Comparison of ENCODE assay signal across 10 mouse cellular contexts in genomic region chr6:87281771-87282170, GRCm38 (mm10). TPM values are rescaled to one million over a fixed set of nuclear protein-coding genes. Genes with fewer than 3 reads are reported as not detected.
A peak's percentile ranks its signal among the peaks of the same experiment; 100 is the strongest.
DNase-seq lines count a peak whose midpoint lies in the region; ATAC-seq and TF ChIP-seq lines count a peak whose summit lies in the region.
"Had no signal": no experiment of that assay in that cellular context is flagged by ENCODE, and none has a peak within 500 bp of the region (broad histone marks: within the 10 kb centered on the region; RNA-seq: fewer than 3 reads in every experiment).

No protein-coding gene starts in this region.

- no peaks in the 10 kb centered on the region for H3K9me3 ChIP-seq in embryonic facial prominence, embryonic 12.5 days
- no peaks in the 10 kb centered on the region for H3K9me3 ChIP-seq in embryonic facial prominence, embryonic 10.5 days
- no peaks in the 10 kb centered on the region for H3K9me3 ChIP-seq in lung, postnatal 0 days (ENCODE audit: low read length)
- H3K9me3 ChIP-seq: G1E; hindbrain, embryonic 10.5 days had no signal

- no peak for DNase-seq in embryonic facial prominence, embryonic 10.5 days (ENCODE audit: low spot score)
- no peak for DNase-seq in kidney, adult 2 months
- no peak for DNase-seq in kidney, adult 8-10 months
- peak; percentile 54 for DNase-seq in lung, postnatal 0 days (ENCODE audit: low spot score)
- DNase-seq in lung, postnatal 36 days, result no peak
- DNase-seq in naive thymus-derived CD4-positive, alpha-beta T cell, adult 2 months (ENCODE audit: low read depth), result peak; percentile 6

- no peaks in the 10 kb centered on the region for H3K27me3 ChIP-seq in embryonic facial prominence, embryonic 12.5 days
- H3K27me3 ChIP-seq in embryonic facial prominence, embryonic 10.5 days (replicated peaks; ENCODE audit: low read depth, poor library complexity, severe bottlenecking), result no peaks in the 10 kb centered on the region
- no peaks in the 10 kb centered on the region for H3K27me3 ChIP-seq in kidney, adult 2 months (replicated peaks; ENCODE audit: control insufficient read depth, insufficient read depth, low read length)
- no peaks in the 10 kb centered on the region for H3K27me3 ChIP-seq in lung, postnatal 0 days (replicated peaks; ENCODE audit: insufficient read depth, low read length)

- TF ChIP-seq POLR2A in kidney, adult 2 months (IDR thresholded peaks at IDR 0.05; ENCODE audit: low read depth, low read length), result no peak

- no peak overlapping the region for H3K4me2 ChIP-seq in embryonic facial prominence, embryonic 12.5 days (replicated peaks)
- H3K4me2 ChIP-seq in lung, postnatal 0 days (replicated peaks; ENCODE audit: low read depth, low read length), result no peak overlapping the region

- peaks cover 19% of the 10 kb centered on the region for H3K4me1 ChIP-seq in embryonic facial prominence, embryonic 12.5 days
- H3K4me1 ChIP-seq in embryonic facial prominence, embryonic 10.5 days, result peaks cover 18% of the 10 kb centered on the region
- H3K4me1 ChIP-seq in kidney, adult 2 months (ENCODE audit: control insufficient read depth, insufficient read depth, low read length), result no peaks in the 10 kb centered on the region
- H3K4me1 ChIP-seq in lung, postnatal 0 days (ENCODE audit: insufficient read depth, low read depth, low read length), result peaks cover 22% of the 10 kb centered on the region; the same call in 1 of the 2 replicates

- no peak overlapping the region for H3K4me3 ChIP-seq in embryonic facial prominence, embryonic 12.5 days
- no peak overlapping the region for H3K4me3 ChIP-seq in embryonic facial prominence, embryonic 10.5 days
- no peak overlapping the region for H3K4me3 ChIP-seq in kidney, adult 2 months (ENCODE audit: insufficient read depth, low read depth, low read length)
- no peak overlapping the region for H3K4me3 ChIP-seq in lung, postnatal 0 days (ENCODE audit: low read depth, low read length)
- H3K4me3 ChIP-seq: hindbrain, embryonic 10.5 days had no signal

- TF ChIP-seq EP300 in lung, postnatal 0 days (IDR thresholded peaks at IDR 0.05), result no peak

- 85% methylated on average over 4 of the region's 4 CpGs for WGBS in embryonic facial prominence, embryonic 12.5 days
- WGBS in embryonic facial prominence, embryonic 10.5 days, result 90% methylated on average over 4 of the region's 4 CpGs
- 55% methylated on average over 4 of the region's 4 CpGs for WGBS in kidney, adult 2 months
- WGBS in lung, postnatal 0 days, result 67% methylated on average over 4 of the region's 4 CpGs

- TF ChIP-seq CTCF in kidney, adult 2 months (conservative IDR thresholded peaks at IDR 0.05; ENCODE audit: insufficient read depth, insufficient read length, low read depth, low read length), result peak; percentile 48; the same call in 1 of the 2 replicates
- peak; percentile 60 for TF ChIP-seq CTCF in lung, postnatal 0 days (IDR thresholded peaks at IDR 0.05)

- H3K27ac ChIP-seq in embryonic facial prominence, embryonic 12.5 days, result peak overlapping the region; percentile 69; the same call in 1 of the 2 replicates
- no peak overlapping the region for H3K27ac ChIP-seq in embryonic facial prominence, embryonic 10.5 days (replicated peaks)
- no peak overlapping the region for H3K27ac ChIP-seq in kidney, adult 2 months (ENCODE audit: insufficient read depth, low read depth, low read length)
- H3K27ac ChIP-seq in lung, postnatal 0 days (ENCODE audit: low read length), result peak overlapping the region; percentile 69
- H3K27ac ChIP-seq: hindbrain, embryonic 10.5 days had no signal

- peaks cover 33% of the 10 kb centered on the region for H3K36me3 ChIP-seq in embryonic facial prominence, embryonic 12.5 days
- peaks cover 52% of the 10 kb centered on the region for H3K36me3 ChIP-seq in embryonic facial prominence, embryonic 10.5 days (replicated peaks)
- no peaks in the 10 kb centered on the region for H3K36me3 ChIP-seq in kidney, adult 2 months (ENCODE audit: control insufficient read depth, insufficient read depth, low read length)
- H3K36me3 ChIP-seq in lung, postnatal 0 days (ENCODE audit: insufficient read depth, low read length), result no peaks in the 10 kb centered on the region
- H3K36me3 ChIP-seq: G1E had no signal

- no peak for ATAC-seq in embryonic facial prominence, embryonic 12.5 days (ENCODE audit: insufficient number of reproducible peaks, insufficient read depth, low FRiP score, low TSS enrichment)
- ATAC-seq in lung, postnatal 0 days, result 0 out of 2 replicates have a peak, but pooled peaks have one; percentile 11
- no peak for ATAC-seq in monocyte, adult 5-6 weeks (replicated peaks; ENCODE audit: insufficient number of reproducible peaks, low FRiP score, low TSS enrichment, poor library complexity, severe bottlenecking)

- H3K9ac ChIP-seq in embryonic facial prominence, embryonic 12.5 days, result no peak overlapping the region
- no peak overlapping the region for H3K9ac ChIP-seq in lung, postnatal 0 days (replicated peaks; ENCODE audit: low read depth)

RNA-seq across cellular contexts. Expression of gene Antxr1, which starts 53.9 kb away (rescaled TPM):
- polyA plus RNA-seq in embryonic facial prominence, embryonic 12.5 days (2016; fragmentation: Nextera tagmentation; extraction: Ambion mirVana), result 13.3 and 14.2 TPM in 2 replicates
- polyA plus RNA-seq in embryonic facial prominence, embryonic 10.5 days (2016; fragmentation: Nextera tagmentation; extraction: Ambion mirVana), result 4.8 and 6.2 TPM in 2 replicates
- 2.0 and 2.5 TPM in 2 replicates for polyA plus RNA-seq in kidney, adult 2 months (2012; rRNA removed)
- 11.7 and 13.9 TPM in 2 replicates for polyA plus RNA-seq in lung, postnatal 0 days (2015; fragmentation: Nextera tagmentation; extraction: Ambion mirVana)
- 0.43 TPM in 1 of 3 replicates, not detected in the others for total RNA-seq in monocyte, adult 5-6 weeks (2017)
- polyA plus RNA-seq: G1E had no signal

Comparison
In these comparisons a context has a peak if more than half of its experiments do, and no peak if none do; other contexts are left out.
1. H3K27ac ChIP-seq: peak in embryonic facial prominence, embryonic 12.5 days (single experiment) and lung, postnatal 0 days (single experiment); none in embryonic facial prominence, embryonic 10.5 days (single experiment) and kidney, adult 2 months (single experiment).
2. DNase-seq: peak in lung, postnatal 0 days (single experiment) and naive thymus-derived CD4-positive, alpha-beta T cell, adult 2 months (single experiment); none in embryonic facial prominence, embryonic 10.5 days (single experiment), kidney, adult 2 months (single experiment), kidney, adult 8-10 months (0 of 2) and lung, postnatal 36 days (single experiment).